Mouse (Mus musculus) heart, embryonic 13.5 days (tissue): ENCODE measurements around the gene Sla2. TPM values are rescaled to one million over a fixed set of nuclear protein-coding genes. Genes with fewer than 3 reads are reported as not detected.
"Not testable (repeated sequence)": the region's sequence is repeated elsewhere in the genome, so short reads cannot be mapped to it uniquely, and the experiment has no call there.

ENCODE experiments used
- ATAC-seq: fragments of 200-750 bp; cut with Nextera tagmentation; 2 replicates; pipeline ENCODE4 v1.8.0; 2017; ENCODE audit warnings: moderate TSS enrichment; ENCODE audit not compliant: insufficient number of reproducible peaks, low FRiP score, low TSS enrichment; ENCODE audit errors: extremely low read depth
- H3K27ac ChIP-seq: fragments of 300-500 bp; sonication (generic); replicated peaks from 2 replicates; pipeline ENCODE4 v1.5.1; 2015; ENCODE audit warnings: moderate library complexity, mild to moderate bottlenecking, inconsistent platforms
- H3K27me3 ChIP-seq: fragments of 300-500 bp; sonication (generic); replicated peaks from 2 replicates; pipeline ENCODE4 v1.6.1; 2015; ENCODE audit warnings: mild to moderate bottlenecking, inconsistent platforms
- H3K36me3 ChIP-seq: fragments of 300-500 bp; sonication (generic); 2 replicates; pipeline ENCODE4 v1.6.1; 2015; ENCODE audit warnings: mild to moderate bottlenecking, inconsistent platforms
- H3K4me1 ChIP-seq: fragments of 300-500 bp; sonication (generic); 2 replicates; pipeline ENCODE4 v1.6.1; 2015; ENCODE audit warnings: inconsistent platforms
- H3K4me2 ChIP-seq: fragments of 300-500 bp; sonication (generic); 2 replicates; pipeline ENCODE4 v1.6.1; 2015; ENCODE audit warnings: inconsistent platforms, mild to moderate bottlenecking, moderate library complexity
- H3K4me3 ChIP-seq: fragments of 300-500 bp; sonication (generic); 2 replicates; pipeline ENCODE4 v1.5.1; 2015; ENCODE audit warnings: moderate library complexity, mild to moderate bottlenecking, inconsistent platforms
- H3K9ac ChIP-seq: fragments of 300-500 bp; sonication (generic); 2 replicates; pipeline ENCODE4 v1.6.1; 2015; ENCODE audit warnings: inconsistent platforms, mild to moderate bottlenecking, moderate library complexity
- H3K9me3 ChIP-seq: fragments of 300-500 bp; sonication (generic); 2 replicates; pipeline ENCODE4 v1.6.1; 2016; ENCODE audit warnings: inconsistent platforms
- WGBS: fragments of 180-500 bp; shearing (Covaris S2); methylation state at CpG from one replicate; pipeline ENCODE4 v1.1.7; 2015; ENCODE audit warnings: mixed read lengths; 5-methylcytosine and 5-hydroxymethylcytosine counted together
- polyA plus RNA-seq: library from polyadenylated mRNA; unstranded; fragments of >200 nt; fragmentation: Nextera tagmentation; extraction: Ambion mirVana; gene quantifications from 2 replicates; pipeline ENCODE4 v1.2.1, GENCODE M21; 2015

Sla2 gene
- polyA plus RNA-seq, 1 experiment from 2014 or later = 0.37 TPM

DNA sequence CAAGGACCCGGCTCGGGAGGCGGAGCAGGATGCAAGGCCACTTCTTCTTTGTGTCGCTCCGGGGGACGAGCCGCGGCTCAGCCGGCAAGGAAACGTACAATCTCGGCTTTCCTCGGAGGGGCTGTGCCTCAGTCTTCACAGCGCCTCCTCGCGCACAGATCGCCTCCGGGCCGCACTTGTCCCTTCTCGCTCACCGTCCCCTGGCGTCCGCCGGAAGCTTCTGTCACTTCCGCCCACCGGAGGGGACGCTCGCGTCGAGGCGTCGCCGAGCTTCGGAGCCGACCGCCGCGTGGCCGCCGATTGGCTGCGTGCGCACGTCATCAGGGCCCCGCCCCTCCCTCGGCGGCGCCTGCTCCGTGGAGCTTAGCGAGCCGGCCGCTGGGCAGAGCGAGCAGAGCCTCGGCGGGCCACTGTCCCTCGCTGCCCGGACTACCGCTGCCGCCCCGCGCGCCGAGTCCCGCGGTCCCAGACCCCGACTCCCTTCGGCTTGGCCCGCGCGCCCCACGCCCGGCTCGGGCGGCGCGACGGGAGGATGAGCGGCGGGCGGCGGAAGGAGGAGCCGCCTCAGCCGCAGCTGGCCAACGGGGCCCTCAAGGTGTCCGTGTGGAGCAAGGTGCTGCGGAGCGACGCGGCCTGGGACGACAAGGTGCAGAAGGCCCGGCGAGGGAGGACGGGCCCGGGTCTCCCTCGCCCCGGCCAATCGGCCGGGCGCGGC is 24.1 kb downstream of the Sla2 start, which contains the start of gene Rab5if:
TSS of gene Rab5if (plus strand) at position 357 of the 715 bp plus-strand sequence.
- Histone ChIP-seq H3K4me1 (peaks cover 37% of the 10 kb centered on the region), H3K4me3 (peak within 1 kb of the TSS; percentile 99), H3K9ac (peak within 1 kb of the TSS; percentile 99), H3K27me3 (no peaks in the 10 kb centered on the region), H3K36me3 (peaks cover 48% of the 10 kb centered on the region), H3K9me3 (no peaks in the 10 kb centered on the region), H3K27ac (peak within 1 kb of the TSS; percentile 97), H3K4me2 (peak within 1 kb of the TSS; percentile 95)
- 0% methylated on average over 97 of the region's 98 CpGs for WGBS
- peak; percentile 94 for ATAC-seq

DNA sequence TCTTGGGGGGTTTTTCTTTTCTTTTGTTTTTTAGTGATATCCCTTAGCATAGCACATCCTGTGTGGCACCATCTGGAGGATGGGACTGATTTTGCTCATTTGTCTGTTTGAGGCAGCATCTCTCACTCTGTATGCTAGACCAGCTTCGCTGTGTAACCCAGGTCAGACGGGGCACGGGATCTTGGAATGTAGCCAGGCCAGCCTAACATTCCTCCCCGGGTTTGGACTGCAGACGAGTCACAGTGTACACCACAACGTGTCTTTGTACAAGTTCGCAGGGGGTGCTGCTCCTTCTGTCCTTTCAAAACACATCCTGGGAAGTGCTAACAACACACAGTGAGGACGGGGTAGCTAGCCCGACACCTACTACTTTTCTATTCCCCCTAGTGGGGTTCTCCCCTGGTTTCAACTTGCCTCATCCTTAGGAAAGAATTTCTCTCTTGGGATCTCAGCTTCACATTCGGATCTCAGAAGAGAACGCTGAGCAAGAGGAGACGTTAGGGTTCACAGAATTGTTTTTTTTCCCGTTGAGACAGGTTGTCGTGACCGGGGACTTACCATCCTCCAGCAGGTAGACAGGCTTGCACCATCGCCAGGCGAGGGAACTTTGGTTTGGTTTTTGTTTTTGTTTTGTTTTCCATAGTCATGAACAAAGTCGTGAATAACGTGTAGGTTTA is 24.8 kb downstream of the Sla2 start:
- Histone ChIP-seq H3K4me2 (peak overlapping the region; percentile 95), H3K4me3 (peak overlapping the region; percentile 99), H3K27ac (peak overlapping the region; percentile 97), H3K4me1 (peaks cover 45% of the 10 kb centered on the region), H3K9me3 (no peaks in the 10 kb centered on the region), H3K27me3 (no peaks in the 10 kb centered on the region), H3K9ac (peak overlapping the region; percentile 94), H3K36me3 (peaks cover 41% of the 10 kb centered on the region)
- ATAC-seq = no peak
- WGBS = under 1% methylated on average over 19 of the region's 19 CpGs

DNA sequence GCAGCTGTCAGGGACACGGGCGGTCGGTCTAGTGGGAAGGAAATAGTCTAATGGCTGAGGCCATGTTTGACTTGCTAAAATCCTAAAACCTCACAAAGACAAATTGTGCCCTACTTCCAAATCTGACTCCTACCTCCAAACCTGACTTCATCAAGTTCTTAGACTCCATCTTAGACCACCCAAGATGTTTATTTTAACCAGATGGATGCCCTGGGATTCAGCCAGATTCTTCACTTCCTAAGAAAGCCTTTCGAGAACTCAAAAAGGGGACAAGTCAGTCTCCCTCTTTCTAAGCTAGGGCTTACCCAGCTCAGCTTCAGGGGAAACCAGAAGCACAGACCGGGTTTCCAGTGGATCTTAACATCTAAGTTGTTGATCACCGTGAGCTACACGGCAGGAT is 28.3 kb downstream of the Sla2 start:
- Histone ChIP-seq H3K4me1 (peaks cover 39% of the 10 kb centered on the region), H3K4me3 (no peak overlapping the region), H3K9me3 (no peaks in the 10 kb centered on the region), H3K27ac (no peak overlapping the region), H3K27me3 (no peaks in the 10 kb centered on the region), H3K4me2 (no peak overlapping the region), H3K9ac (no peak overlapping the region), H3K36me3 (peaks cover 38% of the 10 kb centered on the region)
- 81% methylated on average over 7 of the region's 7 CpGs for WGBS
- no peak for ATAC-seq

DNA sequence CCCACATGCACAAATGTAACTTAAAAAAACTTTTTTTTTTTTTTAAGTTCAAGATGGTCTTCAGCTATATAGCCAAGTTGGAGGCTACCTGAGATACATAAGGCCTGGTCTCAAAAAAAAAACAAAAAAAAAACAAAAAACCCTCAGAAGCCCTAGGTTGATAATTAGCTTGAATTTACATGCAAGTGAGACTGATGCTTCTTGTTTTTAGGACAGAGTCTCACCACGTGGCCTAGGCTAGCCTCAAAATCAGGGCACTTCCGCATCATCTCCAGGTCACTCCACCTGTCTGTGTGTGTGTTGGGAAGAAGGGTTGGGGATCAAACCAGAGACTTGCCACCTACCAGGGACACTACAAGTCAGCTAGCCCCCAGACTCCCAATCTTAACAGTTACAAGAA is 29.2 kb downstream of the Sla2 start, which contains the start of gene 4930518I15Rik:
TSS of gene 4930518I15Rik (minus strand) at position 112 of the 400 bp plus-strand sequence.
- Histone ChIP-seq H3K9ac (peak within 1 kb of the TSS; percentile 68), H3K4me2 (peak within 1 kb of the TSS; percentile 64), H3K27me3 (no peaks in the 10 kb centered on the region), H3K4me1 (peaks cover 37% of the 10 kb centered on the region), H3K36me3 (peaks cover 42% of the 10 kb centered on the region), H3K9me3 (no peaks in the 10 kb centered on the region), H3K4me3 (peak within 1 kb of the TSS; percentile 29), H3K27ac (peak within 1 kb of the TSS; percentile 78)
- ATAC-seq = no peak
- 77% methylated on average over 2 of the region's 2 CpGs for WGBS

DNA sequence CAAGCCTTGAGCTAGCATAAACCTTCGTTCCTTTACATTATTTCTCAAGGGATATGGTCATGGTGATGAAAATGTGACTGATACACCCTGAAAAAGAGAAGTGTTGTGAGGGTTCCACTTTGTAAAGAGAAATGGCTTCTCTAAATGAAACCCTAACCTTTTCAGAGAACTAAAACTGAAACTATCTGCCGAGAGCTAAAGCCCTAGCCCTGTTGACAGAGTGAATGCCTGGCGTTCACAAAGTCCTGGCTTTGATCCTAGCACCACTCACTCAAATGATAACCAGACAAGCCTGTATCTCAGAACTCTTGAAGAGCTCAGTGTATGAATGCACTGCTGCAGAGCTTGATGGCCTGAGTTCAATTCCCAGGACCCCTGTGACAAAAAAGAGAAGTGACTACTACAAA is 29.6 kb downstream of the Sla2 start:
- Histone ChIP-seq H3K9ac (peak overlapping the region; percentile 68), H3K27ac (peak overlapping the region; percentile 78), H3K4me2 (peak overlapping the region; percentile 64), H3K4me1 (peaks cover 37% of the 10 kb centered on the region), H3K36me3 (peaks cover 46% of the 10 kb centered on the region), H3K4me3 (peak overlapping the region; percentile 29), H3K9me3 (no peaks in the 10 kb centered on the region), H3K27me3 (no peaks in the 10 kb centered on the region)
- no peak for ATAC-seq
- 31% methylated on average over 3 of the region's 3 CpGs for WGBS

DNA sequence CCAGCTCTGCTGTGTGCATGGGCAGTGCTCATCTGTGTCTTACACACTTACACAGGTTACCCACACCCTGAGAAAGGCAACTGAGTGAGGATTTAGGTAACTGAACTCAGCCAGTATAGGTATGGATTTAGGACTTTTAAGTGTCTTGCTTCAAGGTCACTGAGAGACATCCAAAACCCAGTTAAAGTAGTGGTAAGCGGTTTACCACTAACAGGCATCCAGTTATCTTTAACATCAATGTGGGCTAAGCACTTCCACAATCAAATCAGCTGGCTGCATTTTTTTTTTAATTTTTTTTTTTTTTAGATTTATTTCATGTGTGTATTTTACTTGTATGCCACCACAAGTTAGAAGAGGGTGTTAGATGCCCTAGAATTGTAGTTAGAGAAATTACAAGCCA is 30.7 kb downstream of the Sla2 start:
- WGBS = 91% methylated on average over 1 of the region's 1 CpGs
- peaks cover 57% of the 10 kb centered on the region for H3K36me3 ChIP-seq
- ATAC-seq = no peak
- H3K27me3 ChIP-seq = no peaks in the 10 kb centered on the region
- peak overlapping the region; percentile 68; the same call in 1 of the 2 replicates for H3K9ac ChIP-seq
- H3K9me3 ChIP-seq = no peaks in the 10 kb centered on the region
- H3K27ac ChIP-seq = peak overlapping the region; percentile 78; the same call in 1 of the 2 replicates
- H3K4me3 ChIP-seq = no peak overlapping the region
- H3K4me2 ChIP-seq = no peak overlapping the region
- H3K4me1 ChIP-seq = peaks cover 30% of the 10 kb centered on the region

DNA sequence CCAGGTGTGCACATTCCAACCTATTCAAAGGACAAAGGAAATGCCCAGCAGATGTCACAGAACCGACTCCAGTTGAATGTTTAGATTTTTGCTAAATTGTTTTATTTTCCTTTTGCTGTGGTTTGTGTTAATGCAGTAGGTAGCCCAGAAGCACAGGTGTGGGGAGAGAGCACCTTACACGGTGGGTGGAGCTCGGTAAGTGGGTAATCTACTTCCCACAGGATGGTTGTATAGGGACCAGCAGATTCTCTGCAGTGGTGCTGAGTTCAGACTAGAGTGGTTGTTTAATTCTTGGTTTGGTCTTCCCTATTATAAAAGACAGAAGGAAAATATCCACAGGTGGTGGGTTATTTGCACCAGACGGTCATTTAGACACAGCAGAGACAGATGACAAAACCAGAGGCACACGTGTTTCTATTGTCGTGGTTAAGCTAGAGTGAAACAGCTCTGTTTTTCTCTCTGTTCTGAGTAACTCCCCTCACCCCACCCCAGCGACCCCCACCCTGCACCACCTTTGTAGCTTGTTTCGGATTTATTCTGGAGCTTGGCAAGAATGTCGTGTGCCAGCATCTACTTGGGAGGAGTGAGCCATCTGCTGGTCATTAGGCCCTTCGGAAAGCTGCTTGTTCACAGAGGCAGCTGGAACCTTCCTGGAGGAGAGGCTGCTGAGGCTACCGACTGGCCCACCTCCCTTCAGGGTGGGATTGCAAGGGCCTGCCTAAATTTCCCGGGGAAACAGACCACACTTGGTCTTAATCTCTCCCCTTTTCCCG is 32.8 kb downstream of the Sla2 start:
- Histone ChIP-seq H3K4me1 (peaks cover 27% of the 10 kb centered on the region), H3K36me3 (peaks cover 70% of the 10 kb centered on the region)
- not testable (repeated sequence) for H3K4me2 ChIP-seq, H3K9ac ChIP-seq, H3K4me3 ChIP-seq, H3K27me3 ChIP-seq, ATAC-seq, H3K9me3 ChIP-seq, H3K27ac ChIP-seq
- 54% methylated on average over 13 of the region's 13 CpGs for WGBS

DNA sequence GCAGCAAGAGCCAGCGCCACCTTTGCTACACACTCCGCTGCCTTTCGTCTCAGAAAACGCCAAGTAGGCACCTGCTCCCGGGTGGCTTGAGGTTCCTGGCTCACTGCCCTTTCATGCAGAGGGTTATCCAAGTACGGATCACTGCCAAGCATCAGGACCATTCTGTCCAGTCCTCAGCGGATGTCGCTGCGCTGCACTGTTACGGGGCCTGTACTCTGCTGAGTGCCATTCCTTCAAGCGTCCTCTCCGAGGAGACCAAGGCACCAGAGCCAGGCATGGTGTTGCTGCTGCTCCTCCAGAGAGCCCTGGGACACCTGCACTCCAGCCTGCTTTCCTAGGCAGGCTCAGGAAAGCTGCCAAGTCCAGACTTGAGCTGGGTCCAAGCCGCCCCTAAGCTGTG is 33.4 kb downstream of the Sla2 start:
- 91% methylated on average over 8 of the region's 13 CpGs for WGBS

DNA sequence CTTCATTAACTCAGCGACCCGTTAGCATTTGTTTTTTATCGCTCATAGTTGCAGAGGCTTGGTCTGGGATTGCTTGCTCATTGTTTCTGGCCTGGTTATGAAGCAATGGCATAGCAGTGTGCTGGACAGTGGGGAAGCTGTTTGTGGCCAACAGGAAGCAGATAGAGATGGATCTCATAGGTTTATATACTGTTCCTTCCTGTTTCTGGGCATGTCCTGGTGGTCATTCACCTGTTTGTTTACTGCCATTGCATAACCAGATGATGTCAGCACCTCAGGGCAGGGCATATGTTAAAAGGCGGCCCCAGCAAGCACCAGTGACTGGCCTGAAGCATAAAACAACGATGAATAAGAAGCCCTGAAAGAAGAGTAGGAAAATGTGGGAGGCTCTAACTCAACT is 36.5 kb downstream of the Sla2 start:
- no peak overlapping the region for H3K4me3 ChIP-seq
- no peaks in the 10 kb centered on the region for H3K9me3 ChIP-seq
- no peak for ATAC-seq
- H3K27ac ChIP-seq = no peak overlapping the region
- peaks cover 4% of the 10 kb centered on the region for H3K4me1 ChIP-seq
- H3K4me2 ChIP-seq = no peak overlapping the region
- 87% methylated on average over 5 of the region's 5 CpGs for WGBS
- peaks cover 85% of the 10 kb centered on the region for H3K36me3 ChIP-seq
- H3K27me3 ChIP-seq = no peaks in the 10 kb centered on the region
- H3K9ac ChIP-seq = no peak overlapping the region

More for the DNA sequence above, 33.4 kb downstream of the Sla2 start:
- H3K4me3 ChIP-seq, H3K27ac ChIP-seq, ATAC-seq, H3K4me2 ChIP-seq, H3K9ac ChIP-seq, H3K27me3 ChIP-seq, H3K9me3 ChIP-seq: not testable (repeated sequence)
- H3K36me3 ChIP-seq = peaks cover 73% of the 10 kb centered on the region
- peaks cover 26% of the 10 kb centered on the region for H3K4me1 ChIP-seq

DNA sequence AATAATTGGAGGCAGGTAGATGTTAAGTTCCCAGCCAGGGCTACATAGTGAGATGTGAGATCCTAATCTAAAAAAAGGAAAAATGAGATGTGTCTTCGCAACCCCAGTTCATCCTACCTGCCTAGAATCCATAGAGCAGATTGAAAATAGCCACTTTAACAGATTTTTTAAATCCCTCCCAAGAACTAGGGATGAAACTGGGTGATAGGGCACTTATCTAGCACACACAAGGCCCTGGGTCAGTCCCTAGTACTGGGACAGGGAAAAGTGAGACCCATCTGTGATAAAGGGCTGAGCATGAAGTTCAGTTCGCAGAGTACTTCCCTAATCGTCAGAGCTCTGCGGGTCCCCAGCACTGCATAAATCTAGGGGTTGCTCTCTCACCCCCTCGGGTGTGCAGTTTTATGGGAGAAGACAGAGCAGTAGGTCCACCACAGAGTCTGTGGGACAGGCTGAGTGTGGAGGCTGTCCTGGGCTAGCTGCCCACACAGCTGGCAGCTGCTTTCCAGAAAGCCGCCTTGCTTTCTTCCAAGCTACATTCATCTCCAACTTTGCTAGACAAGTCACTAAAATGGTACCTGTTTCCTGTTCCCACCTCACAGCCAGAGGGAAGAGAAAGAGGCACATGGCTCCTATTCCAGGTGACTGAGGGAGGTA is 38.3 kb downstream of the Sla2 start:
- H3K9ac ChIP-seq = no peak overlapping the region

DNA sequence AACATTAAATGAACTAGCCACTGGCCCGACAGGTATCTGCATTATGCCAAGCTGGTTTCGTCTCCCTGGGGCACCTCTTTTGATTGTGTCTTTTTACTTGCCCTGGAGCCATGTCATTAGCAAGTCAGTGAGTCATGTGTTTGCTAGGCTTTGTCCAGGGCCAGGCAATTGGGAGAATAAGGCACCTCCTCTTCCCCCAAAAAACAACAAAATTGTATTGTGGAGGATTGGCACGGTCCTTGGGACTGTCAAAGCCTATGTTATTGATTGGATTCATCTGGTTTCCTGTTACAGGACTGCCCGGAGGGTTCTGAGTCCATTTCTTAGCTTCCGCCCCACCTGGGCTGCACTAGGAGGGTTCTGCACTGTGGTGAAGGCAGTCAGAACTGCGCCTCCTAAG is 39.3 kb downstream of the Sla2 start:
- 78% methylated on average over 6 of the region's 6 CpGs for WGBS
- no peak for ATAC-seq
- H3K27ac ChIP-seq = no peak overlapping the region
- peaks cover 83% of the 10 kb centered on the region for H3K36me3 ChIP-seq
- H3K27me3 ChIP-seq = no peaks in the 10 kb centered on the region
- H3K9me3 ChIP-seq = no peaks in the 10 kb centered on the region
- H3K4me2 ChIP-seq = no peak overlapping the region
- peaks cover 33% of the 10 kb centered on the region for H3K4me1 ChIP-seq
- no peak overlapping the region for H3K9ac ChIP-seq
- H3K4me3 ChIP-seq = no peak overlapping the region

More for the DNA sequence above, 38.3 kb downstream of the Sla2 start:
- no peak overlapping the region for H3K4me3 ChIP-seq
- WGBS = 80% methylated on average over 6 of the region's 6 CpGs
- no peak for ATAC-seq
- peaks cover 23% of the 10 kb centered on the region for H3K4me1 ChIP-seq
- no peaks in the 10 kb centered on the region for H3K27me3 ChIP-seq
- H3K4me2 ChIP-seq = no peak overlapping the region
- peaks cover 89% of the 10 kb centered on the region for H3K36me3 ChIP-seq
- no peak overlapping the region for H3K27ac ChIP-seq
- H3K9me3 ChIP-seq = no peaks in the 10 kb centered on the region
